Mouse (Mus musculus) heart, embryonic 14.5 days (tissue): Measurements from ENCODE around the gene Ptprj. TPM values are rescaled to one million over a fixed set of nuclear protein-coding genes. Genes with fewer than 3 reads are reported as not detected.

Source experiments
- ATAC-seq: fragments of 200-750 bp; cut with Nextera tagmentation; 2 replicates; pipeline ENCODE4 v1.8.0; 2017; ENCODE audit warnings: low read depth, moderate TSS enrichment; ENCODE audit not compliant: insufficient number of reproducible peaks, insufficient read depth, low FRiP score
- H3K27ac ChIP-seq, 2 experiments: fragments of 200-500 bp in 1 of 2; fragments of 300-500 bp in 1 of 2; sonication (generic) in 1 of 2; replicated peaks in 1 of 2; 2 replicates each; pipeline ENCODE4 v1.5.1; 2012 to 2014; ENCODE audit warnings: low read depth in 2 of 2, low read length in 2 of 2, control low read depth in 1 of 2, mild to moderate bottlenecking in 1 of 2, mixed read lengths in 1 of 2; ENCODE audit not compliant: control insufficient read depth in 1 of 2, insufficient read depth in 1 of 2
- H3K27me3 ChIP-seq: fragments of 300-500 bp; sonication (generic); 2 replicates; pipeline ENCODE4 v1.6.1; 2014; ENCODE audit warnings: mild to moderate bottlenecking, low read length, control low read depth; ENCODE audit not compliant: control insufficient read depth, insufficient read depth
- H3K36me3 ChIP-seq: fragments of 300-500 bp; sonication (generic); 2 replicates; pipeline ENCODE4 v1.6.1; 2014; ENCODE audit warnings: mild to moderate bottlenecking, control low read depth, low read length, mixed read lengths; ENCODE audit not compliant: control insufficient read depth, insufficient read depth
- H3K4me1 ChIP-seq, 2 experiments: fragments of 200-500 bp in 1 of 2; fragments of 300-500 bp in 1 of 2; sonication (generic) in 1 of 2; 2 replicates each; pipeline ENCODE4 v1.6.1; 2012 to 2014; ENCODE audit warnings: low read length in 2 of 2, control low read depth in 1 of 2, mixed read lengths in 1 of 2; ENCODE audit not compliant: control insufficient read depth in 2 of 2, insufficient read depth in 2 of 2
- H3K4me2 ChIP-seq: fragments of 300-500 bp; sonication (generic); 2 replicates; pipeline ENCODE4 v1.6.1; 2014; ENCODE audit warnings: mild to moderate bottlenecking, low read length
- H3K4me3 ChIP-seq, 2 experiments: fragments of 200-500 bp in 1 of 2; fragments of 300-500 bp in 1 of 2; sonication (generic) in 1 of 2; 2 replicates each; pipeline ENCODE4 v1.5.1; 2012 to 2014; ENCODE audit warnings: low read length in 2 of 2, mild to moderate bottlenecking in 2 of 2, control low read depth in 1 of 2, low read depth in 1 of 2, moderate library complexity in 1 of 2; ENCODE audit not compliant: control insufficient read depth in 1 of 2, insufficient read depth in 1 of 2
- H3K9ac ChIP-seq: fragments of 300-500 bp; sonication (generic); 2 replicates; pipeline ENCODE4 v1.6.1; 2014; ENCODE audit warnings: mild to moderate bottlenecking, low read length
- H3K9me3 ChIP-seq: fragments of 300-500 bp; sonication (generic); 2 replicates; pipeline ENCODE4 v1.6.1; 2016; ENCODE audit warnings: low read length, control low read depth; ENCODE audit not compliant: control insufficient read depth
- WGBS: fragments of 180-500 bp; shearing (Covaris S2); extraction: QIAGEN DNeasy Blood & Tissue Kit; methylation state at CpG from one replicate; pipeline ENCODE4 v1.1.7; 2014; 5-methylcytosine and 5-hydroxymethylcytosine counted together
- polyA plus RNA-seq: library from polyadenylated mRNA; unstranded; fragments of >200 nt; fragmentation: Nextera tagmentation; extraction: Ambion mirVana; gene quantifications from 2 replicates; pipeline ENCODE4 v1.2.1, GENCODE M21; 2014

Ptprj gene
- polyA plus RNA-seq, 1 experiment from 2014 or later = 1.5 TPM

DNA sequence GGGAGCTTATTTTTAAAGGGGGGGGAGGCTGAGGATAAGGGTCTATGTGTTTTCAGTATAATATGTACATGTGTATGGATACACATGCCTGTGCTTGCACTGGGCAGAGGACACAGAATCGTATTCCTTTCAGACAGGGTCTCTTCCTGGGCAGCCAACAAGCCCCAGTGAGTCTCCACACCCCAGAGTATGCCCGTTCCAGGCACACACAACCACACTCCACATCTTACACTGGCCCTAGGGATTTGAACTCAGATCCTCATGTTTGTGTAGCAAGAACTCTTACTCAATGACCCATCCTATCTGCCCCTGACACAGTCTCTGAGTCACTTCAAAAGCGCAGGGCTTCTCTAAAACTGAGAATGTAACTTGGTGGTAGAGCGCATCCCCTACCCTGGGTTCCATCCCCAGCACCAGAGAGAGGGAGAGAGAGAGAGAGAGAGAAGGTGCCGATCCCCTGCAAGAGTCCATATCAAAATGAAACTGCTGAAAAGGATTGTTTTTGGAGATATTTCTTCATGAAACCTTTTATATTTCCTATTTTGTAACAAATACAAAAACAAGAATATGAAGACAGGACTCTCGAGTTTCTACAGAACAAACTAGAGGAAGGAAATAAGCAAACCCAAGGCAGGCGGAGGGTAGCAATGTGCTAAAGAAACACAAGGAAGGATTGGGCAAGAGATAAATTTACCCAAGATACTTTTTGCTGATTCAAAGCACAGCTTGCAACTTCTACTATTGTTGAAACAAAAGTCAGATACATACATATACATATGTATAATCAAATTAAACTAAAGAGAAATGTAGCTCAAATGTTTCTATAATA is 2.8 kb downstream of the Ptprj start:
- 85% methylated on average over 7 of the region's 7 CpGs for WGBS
- ATAC-seq = no peak
- H3K4me1 ChIP-seq = peaks cover 4 to 5% of the 10 kb centered on the region in 2 experiments; a peak in 3 of 4 replicates
- no peak overlapping the region for H3K9ac ChIP-seq
- no peaks in the 10 kb centered on the region for H3K36me3 ChIP-seq
- H3K27ac ChIP-seq = no peak overlapping the region
- H3K9me3 ChIP-seq = no peaks in the 10 kb centered on the region
- H3K4me3 ChIP-seq = no peak overlapping the region
- H3K4me2 ChIP-seq = no peak overlapping the region
- no peaks in the 10 kb centered on the region; the same call in 1 of the 2 replicates for H3K27me3 ChIP-seq

DNA sequence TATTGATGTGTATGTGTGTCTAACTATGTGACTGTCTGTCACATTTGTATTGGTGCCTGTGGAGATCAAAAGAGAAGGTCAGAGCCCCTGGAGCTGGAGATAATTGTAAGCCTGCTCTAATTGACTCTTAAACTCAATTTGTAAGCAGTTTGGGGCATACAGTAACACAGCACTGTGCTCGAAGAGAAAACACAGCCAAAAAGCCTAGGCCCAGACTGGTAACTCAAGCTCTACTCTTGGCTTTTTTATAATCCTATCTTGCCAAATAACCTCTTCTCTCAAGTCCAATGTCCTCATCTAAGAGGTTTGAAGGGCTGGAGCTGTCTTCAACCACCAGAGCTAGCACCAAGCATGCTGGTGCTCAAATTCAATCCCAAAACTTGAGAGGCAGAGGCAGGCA is 3.5 kb downstream of the Ptprj start:
- Histone ChIP-seq H3K9me3 (no peaks in the 10 kb centered on the region), H3K4me2 (no peak overlapping the region), H3K27me3 (no peaks in the 10 kb centered on the region; the same call in 1 of the 2 replicates), H3K9ac (no peak overlapping the region), H3K4me3 (no peak overlapping the region), H3K4me1 (peaks cover 4 to 5% of the 10 kb centered on the region in 2 experiments; a peak in 3 of 4 replicates), H3K36me3 (no peaks in the 10 kb centered on the region), H3K27ac (no peak overlapping the region)
- ATAC-seq = no peak
- WGBS = 71% methylated on average over 1 of the region's 1 CpGs

DNA sequence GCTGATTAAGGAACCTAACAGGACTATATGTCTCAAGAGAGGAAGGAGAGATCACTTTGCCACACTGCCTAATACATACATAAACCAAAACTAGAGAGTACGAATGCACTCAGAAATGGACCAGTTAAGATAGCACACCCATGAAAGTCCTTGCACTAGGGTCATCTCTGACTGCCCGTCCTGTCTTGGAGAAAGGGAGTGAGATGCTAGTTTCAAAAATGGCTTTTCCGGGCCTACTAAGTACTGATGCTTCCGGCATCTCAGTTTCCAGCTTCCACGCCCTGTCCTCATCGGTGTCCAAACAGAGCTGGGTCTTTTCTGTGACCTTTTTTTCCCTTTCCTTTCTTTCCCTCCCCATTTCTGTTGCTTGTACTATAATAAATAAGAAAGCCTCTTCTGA is 4.0 kb downstream of the Ptprj start:
- H3K27me3 ChIP-seq = no peaks in the 10 kb centered on the region; the same call in 1 of the 2 replicates

DNA sequence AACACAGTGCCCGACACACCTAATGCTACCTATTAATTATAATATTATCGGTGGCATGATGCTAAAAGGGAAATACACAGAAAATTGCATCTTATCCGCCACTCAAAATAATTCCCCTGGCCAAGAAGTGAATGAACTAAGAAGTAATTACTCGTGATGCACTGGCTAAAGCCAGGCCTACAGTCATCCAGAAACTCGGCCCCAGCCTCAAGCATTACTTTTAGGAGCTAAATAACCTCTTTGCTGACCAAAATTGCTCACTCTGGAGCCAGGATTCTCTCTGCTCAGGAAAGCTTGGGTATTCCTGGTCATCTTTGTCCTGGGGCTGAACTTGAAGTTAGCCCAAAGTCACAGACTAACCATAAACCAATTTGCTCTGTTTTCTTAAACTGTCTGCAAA is 4.7 kb downstream of the Ptprj start:
- Histone ChIP-seq H3K9ac (no peak overlapping the region), H3K27me3 (no peaks in the 10 kb centered on the region), H3K4me1 (peaks cover 2 to 7% of the 10 kb centered on the region in 2 experiments; a peak in 3 of 4 replicates), H3K27ac (no peak overlapping the region), H3K9me3 (no peaks in the 10 kb centered on the region), H3K4me2 (no peak overlapping the region), H3K4me3 (no peak overlapping the region), H3K36me3 (no peaks in the 10 kb centered on the region)
- ATAC-seq = no peak
- 86% methylated on average over 5 of the region's 5 CpGs for WGBS

More for the DNA sequence above, 4.0 kb downstream of the Ptprj start:
- H3K36me3 ChIP-seq = no peaks in the 10 kb centered on the region
- 84% methylated on average over 6 of the region's 6 CpGs for WGBS
- H3K27ac ChIP-seq = no peak overlapping the region
- no peak for ATAC-seq
- no peak overlapping the region for H3K4me2 ChIP-seq
- H3K4me1 ChIP-seq = peaks cover 4 to 5% of the 10 kb centered on the region in 2 experiments; a peak in 3 of 4 replicates
- H3K9me3 ChIP-seq = no peaks in the 10 kb centered on the region
- H3K9ac ChIP-seq = no peak overlapping the region
- H3K4me3 ChIP-seq = no peak overlapping the region

DNA sequence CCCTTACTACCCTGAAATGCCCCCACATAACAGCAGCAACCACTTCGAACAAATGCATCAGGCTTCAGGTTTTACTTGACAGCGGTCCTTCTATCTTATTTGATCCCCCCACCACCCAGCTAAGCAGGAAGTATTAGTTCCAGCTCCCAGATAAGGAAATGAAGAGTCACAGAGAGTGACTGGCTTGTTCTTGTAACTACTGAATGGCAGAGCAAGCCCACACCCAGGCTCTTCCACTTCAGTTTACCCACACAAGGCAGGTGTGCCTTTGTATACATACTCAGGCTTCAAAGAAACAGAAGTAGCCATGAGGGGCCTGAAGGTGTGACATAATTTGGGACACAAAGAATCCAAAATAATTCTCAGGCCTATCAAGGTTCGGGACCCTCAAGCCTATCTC is 5.3 kb downstream of the Ptprj start:
- no peak overlapping the region for H3K27ac ChIP-seq
- ATAC-seq = no peak
- H3K27me3 ChIP-seq = no peaks in the 10 kb centered on the region
- H3K36me3 ChIP-seq = no peaks in the 10 kb centered on the region
- no peak overlapping the region for H3K4me2 ChIP-seq
- no peak overlapping the region for H3K4me3 ChIP-seq
- peaks cover 3 to 10% of the 10 kb centered on the region in 2 experiments; a peak in 3 of 4 replicates for H3K4me1 ChIP-seq
- H3K9me3 ChIP-seq = no peaks in the 10 kb centered on the region
- 55% methylated on average over 3 of the region's 3 CpGs for WGBS
- no peak overlapping the region for H3K9ac ChIP-seq

- WGBS = 50% methylated on average over 8 of the region's 8 CpGs
- Histone ChIP-seq H3K9me3 (no peaks in the 10 kb centered on the region), H3K4me1 (peaks cover 4 to 10% of the 10 kb centered on the region in 2 experiments; a peak in 3 of 4 replicates), H3K9ac (peak overlapping the region; percentile 2; the same call in 1 of the 2 replicates), H3K4me2 (peak overlapping the region; percentile 54), H3K27me3 (no peaks in the 10 kb centered on the region), H3K27ac (no peak overlapping the region), H3K36me3 (no peaks in the 10 kb centered on the region), H3K4me3 (peak overlapping the region; percentile 15 to 26; a peak in 3 of 4 replicates)
- ATAC-seq = no peak
Measured at GRCm38 (mm10) chr2:90574536-90574935, 5.9 kb downstream of the Ptprj start.

DNA sequence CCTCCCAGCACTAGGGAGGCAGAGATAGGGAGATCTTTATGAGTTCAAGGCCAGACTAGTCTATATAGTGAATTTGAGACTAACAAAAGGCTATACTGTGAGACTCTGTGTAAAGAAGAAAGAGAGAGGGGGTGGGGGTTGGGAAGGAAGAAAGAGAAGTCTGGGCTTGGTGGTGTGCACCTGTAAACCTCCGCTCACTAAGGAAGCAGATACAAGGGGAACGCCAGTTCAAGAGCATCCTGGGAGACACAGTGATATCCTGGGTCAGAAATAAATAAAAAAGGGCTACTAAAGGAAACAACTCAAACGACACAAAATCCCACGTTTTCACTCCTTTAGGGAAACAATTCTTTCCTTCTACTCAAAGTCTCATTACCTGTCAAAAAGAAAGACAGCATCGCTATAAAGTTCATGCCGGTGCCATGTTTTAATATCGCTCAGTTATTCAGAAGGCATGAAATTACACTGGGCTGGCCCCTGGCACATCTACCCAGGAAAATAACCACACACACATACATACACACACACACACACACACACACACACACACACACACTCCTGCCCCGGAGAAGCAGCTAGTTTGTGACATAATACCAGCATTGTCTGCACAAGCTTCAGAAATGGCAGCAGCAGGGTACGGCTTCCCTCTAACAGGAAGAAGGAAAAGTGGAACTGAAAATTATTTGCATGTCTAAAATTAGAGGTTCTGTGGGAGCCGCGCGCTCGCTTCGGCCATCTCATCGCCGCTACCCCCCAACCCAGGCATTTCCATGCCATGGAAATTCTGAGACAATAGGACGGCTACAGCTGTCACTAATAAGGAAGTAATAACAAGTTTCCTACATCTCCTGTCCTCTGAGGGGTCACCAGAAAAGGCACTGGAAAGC is 6.6 kb downstream of the Ptprj start:
- Histone ChIP-seq H3K9ac (peak overlapping the region; percentile 2; the same call in 1 of the 2 replicates), H3K27me3 (no peaks in the 10 kb centered on the region), H3K4me1 (peaks cover 2 to 5% of the 10 kb centered on the region in 2 experiments; a peak in 2 of 4 replicates)

More for the DNA sequence above, 6.6 kb downstream of the Ptprj start:
- no peaks in the 10 kb centered on the region for H3K9me3 ChIP-seq
- peak overlapping the region; percentile 54 for H3K4me2 ChIP-seq
- WGBS = 56% methylated on average over 17 of the region's 17 CpGs
- peak overlapping the region; percentile 15 to 26 for H3K4me3 ChIP-seq
- no peak overlapping the region for H3K27ac ChIP-seq
- ATAC-seq = no peak
- no peaks in the 10 kb centered on the region for H3K36me3 ChIP-seq
